Mouse (Mus musculus) testis, adult 2 months (tissue): ENCODE measurements around the gene Olig1. TPM values are rescaled to one million over a fixed set of nuclear protein-coding genes. Genes with fewer than 3 reads are reported as not detected.

ENCODE experiments used
- H3K27ac ChIP-seq: fragments of 200-500 bp; 2 replicates; pipeline ENCODE4 v1.5.1; 2012; ENCODE audit warnings: low read depth, low read length; ENCODE audit not compliant: control insufficient read depth, insufficient read depth
- H3K27me3 ChIP-seq: fragments of 200-500 bp; 2 replicates; pipeline ENCODE4 v1.6.1; 2012; ENCODE audit warnings: mild to moderate bottlenecking, low read length, moderate library complexity; ENCODE audit not compliant: control insufficient read depth, insufficient read depth
- H3K36me3 ChIP-seq: fragments of 200-500 bp; 2 replicates; pipeline ENCODE4 v1.6.1; 2012; ENCODE audit warnings: mild to moderate bottlenecking, low read length; ENCODE audit not compliant: control insufficient read depth, insufficient read depth
- H3K4me1 ChIP-seq: fragments of 200-500 bp; 2 replicates; pipeline ENCODE4 v1.6.1; 2012; ENCODE audit warnings: low read length; ENCODE audit not compliant: control insufficient read depth, insufficient read depth
- H3K4me3 ChIP-seq: fragments of 200-500 bp; 2 replicates; pipeline ENCODE4 v1.5.1; 2012; ENCODE audit warnings: low read depth, mild to moderate bottlenecking, low read length, moderate library complexity, mixed read lengths; ENCODE audit not compliant: control insufficient read depth
- CTCF ChIP-seq: fragments of 200-500 bp; IDR thresholded peaks from 2 replicates; pipeline ENCODE4 v1.5.1; 2012; ENCODE audit warnings: low read depth, mild to moderate bottlenecking, inconsistent platforms, low read length, moderate library complexity; ENCODE audit not compliant: control insufficient read depth, insufficient read depth, insufficient replicate concordance
- POLR2A ChIP-seq: fragments of 200-500 bp; IDR thresholded peaks from 2 replicates; pipeline ENCODE4 v1.6.1; 2012; ENCODE audit warnings: low read depth, mild to moderate bottlenecking, inconsistent platforms, low read length, moderate library complexity; ENCODE audit not compliant: control insufficient read depth
- polyA plus RNA-seq: library from polyadenylated mRNA; depleted of rRNA; stranded (reverse); fragments of >200 nt; gene quantifications from 2 replicates; pipeline ENCODE4 v1.2.3, GENCODE M21; 2012

The Olig1 gene
- polyA plus RNA-seq, 1 experiment = 3.2 TPM

DNA sequence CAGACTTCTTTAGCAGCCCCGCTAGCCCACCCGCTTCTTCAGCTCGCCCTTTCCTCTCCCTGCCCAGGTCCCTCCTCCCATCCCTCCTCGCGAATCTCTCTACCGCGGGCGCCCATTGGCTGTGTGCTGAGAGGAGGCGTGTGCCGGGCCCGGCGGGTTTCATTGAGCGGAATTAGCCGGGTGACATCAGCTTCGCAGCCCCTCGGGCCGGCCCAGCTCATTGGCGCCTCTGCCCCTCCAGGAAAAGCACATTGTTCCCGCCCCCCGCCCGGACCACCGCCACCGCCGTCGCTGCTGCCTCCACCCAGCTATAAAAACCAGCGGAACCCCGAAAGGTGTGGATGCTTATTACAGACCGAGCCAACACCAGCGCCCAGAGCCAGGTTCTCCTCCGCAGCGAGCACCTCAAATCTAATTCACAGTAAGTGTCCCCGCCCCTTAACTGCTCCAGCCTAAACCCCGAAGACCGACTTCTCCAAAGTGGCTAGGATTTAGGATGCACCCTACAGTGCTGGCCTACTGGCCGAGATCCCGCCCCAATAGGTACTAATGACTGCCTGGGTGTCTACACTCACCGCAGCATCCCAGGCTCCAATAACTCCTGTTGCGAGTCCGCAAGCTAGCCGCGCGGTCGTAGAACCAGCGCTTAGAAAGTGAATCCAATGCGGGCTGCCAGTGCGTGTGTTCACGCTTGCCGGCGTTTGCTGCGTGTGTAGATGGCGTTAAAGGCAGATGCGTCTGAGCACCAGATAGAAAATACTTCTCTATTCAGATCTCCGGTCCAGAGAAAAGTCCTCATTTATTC lies 44.1 kb upstream of the Olig1 start, which contains the start of gene Olig2:
Gene Olig2, plus strand, starts transcription at position 225 of the 805 bp plus-strand sequence.
- Histone ChIP-seq H3K36me3 (no peaks in the 10 kb centered on the region), H3K4me1 (peaks cover 8% of the 10 kb centered on the region), H3K4me3 (no peak within 1 kb of the TSS), H3K27ac (no peak within 1 kb of the TSS), H3K27me3 (peaks cover 3% of the 10 kb centered on the region; the same call in 1 of the 2 replicates)
- TF ChIP-seq CTCF (no peak), POLR2A (no peak)

DNA sequence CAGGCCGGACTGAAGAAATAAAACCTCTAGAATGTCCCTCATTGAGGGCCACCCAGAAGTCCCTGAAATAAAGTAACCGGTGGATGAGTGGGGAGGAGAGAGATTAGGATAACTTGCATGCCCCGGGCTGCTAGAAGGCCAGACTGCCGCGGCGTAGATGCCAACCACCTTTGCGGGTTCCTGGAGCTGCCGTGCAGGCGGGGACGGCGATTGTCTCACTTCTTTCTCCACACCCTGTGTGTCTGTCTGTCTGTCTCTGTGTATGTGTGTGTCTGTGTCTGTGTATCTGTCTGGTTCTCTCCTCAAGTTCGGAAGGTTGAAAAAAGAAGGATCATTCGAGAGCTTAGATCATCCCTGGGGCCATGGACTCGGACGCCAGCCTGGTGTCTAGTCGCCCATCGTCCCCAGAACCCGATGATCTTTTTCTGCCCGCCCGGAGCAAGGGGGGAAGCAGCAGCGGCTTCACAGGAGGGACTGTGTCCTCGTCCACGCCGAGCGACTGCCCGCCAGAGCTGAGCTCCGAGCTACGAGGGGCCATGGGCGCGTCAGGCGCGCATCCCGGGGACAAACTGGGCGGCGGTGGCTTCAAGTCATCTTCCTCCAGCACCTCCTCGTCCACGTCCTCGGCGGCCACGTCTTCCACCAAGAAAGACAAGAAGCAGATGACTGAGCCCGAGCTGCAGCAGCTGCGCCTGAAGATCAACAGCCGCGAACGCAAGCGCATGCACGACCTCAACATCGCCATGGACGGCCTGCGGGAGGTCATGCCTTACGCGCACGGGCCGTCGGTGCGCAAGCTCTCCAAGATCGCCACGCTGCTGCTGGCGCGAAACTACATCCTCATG lies 43.3 kb upstream of the Olig1 start:
- peaks cover 8% of the 10 kb centered on the region for H3K4me1 ChIP-seq
- TF ChIP-seq CTCF = no peak
- H3K27ac ChIP-seq = no peak overlapping the region
- no peaks in the 10 kb centered on the region; the same call in 1 of the 2 replicates for H3K27me3 ChIP-seq
- H3K4me3 ChIP-seq = no peak overlapping the region
- no peaks in the 10 kb centered on the region for H3K36me3 ChIP-seq

DNA sequence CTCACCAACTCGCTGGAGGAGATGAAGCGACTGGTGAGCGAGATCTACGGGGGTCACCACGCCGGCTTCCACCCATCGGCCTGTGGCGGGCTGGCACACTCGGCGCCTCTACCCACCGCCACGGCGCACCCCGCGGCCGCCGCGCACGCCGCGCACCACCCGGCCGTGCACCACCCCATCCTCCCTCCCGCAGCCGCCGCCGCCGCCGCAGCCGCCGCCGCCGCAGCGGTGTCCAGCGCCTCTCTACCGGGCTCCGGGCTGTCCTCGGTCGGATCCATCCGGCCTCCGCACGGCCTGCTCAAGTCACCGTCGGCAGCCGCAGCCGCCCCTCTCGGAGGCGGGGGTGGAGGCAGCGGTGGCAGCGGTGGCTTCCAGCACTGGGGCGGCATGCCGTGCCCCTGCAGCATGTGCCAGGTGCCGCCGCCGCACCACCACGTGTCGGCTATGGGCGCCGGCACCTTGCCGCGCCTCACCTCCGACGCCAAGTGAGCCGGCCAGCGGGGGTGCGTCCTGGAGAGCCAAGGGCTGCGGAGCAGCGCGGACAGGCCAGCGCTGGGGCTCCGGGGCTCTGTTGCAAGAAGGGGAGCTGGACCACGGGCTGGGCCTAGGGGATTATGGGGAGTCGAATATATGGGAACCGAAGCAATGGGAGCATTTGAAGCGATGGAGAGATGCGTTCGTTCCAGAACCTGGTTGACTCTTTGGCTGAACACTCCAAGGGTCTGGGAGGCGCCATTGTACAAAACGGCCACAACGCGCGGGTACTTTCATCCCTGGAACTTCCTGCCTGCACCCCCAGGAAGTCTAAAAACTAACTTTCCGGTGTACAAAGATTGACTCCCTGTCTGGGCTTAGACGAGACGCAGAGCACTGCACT lies 42.5 kb upstream of the Olig1 start:
- Histone ChIP-seq H3K27ac (no peak overlapping the region), H3K36me3 (no peaks in the 10 kb centered on the region), H3K4me1 (peaks cover 8% of the 10 kb centered on the region), H3K27me3 (no peaks in the 10 kb centered on the region; the same call in none of the 2 replicates), H3K4me3 (no peak overlapping the region)
- TF ChIP-seq POLR2A (no peak), CTCF (no peak)

DNA sequence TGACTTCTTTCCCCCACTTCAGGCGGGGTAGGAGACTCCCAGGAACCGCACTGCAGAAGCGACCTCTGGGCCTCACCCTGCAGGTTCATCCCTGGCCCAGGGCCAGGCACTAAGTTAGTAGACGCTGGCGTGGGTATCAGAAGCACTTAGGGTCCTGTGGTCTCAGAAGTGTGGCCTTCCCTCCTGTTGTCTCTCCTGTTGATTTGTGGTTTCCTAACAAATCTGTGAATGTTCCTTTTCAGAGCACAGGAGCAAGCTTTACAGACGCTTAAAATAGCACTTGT lies 41.9 kb upstream of the Olig1 start:
- Histone ChIP-seq H3K4me1 (peaks cover 8% of the 10 kb centered on the region), H3K4me3 (no peak overlapping the region), H3K36me3 (no peaks in the 10 kb centered on the region), H3K27me3 (no peaks in the 10 kb centered on the region; the same call in none of the 2 replicates), H3K27ac (no peak overlapping the region)
- no peak for TF ChIP-seq POLR2A
- TF ChIP-seq CTCF = no peak

DNA sequence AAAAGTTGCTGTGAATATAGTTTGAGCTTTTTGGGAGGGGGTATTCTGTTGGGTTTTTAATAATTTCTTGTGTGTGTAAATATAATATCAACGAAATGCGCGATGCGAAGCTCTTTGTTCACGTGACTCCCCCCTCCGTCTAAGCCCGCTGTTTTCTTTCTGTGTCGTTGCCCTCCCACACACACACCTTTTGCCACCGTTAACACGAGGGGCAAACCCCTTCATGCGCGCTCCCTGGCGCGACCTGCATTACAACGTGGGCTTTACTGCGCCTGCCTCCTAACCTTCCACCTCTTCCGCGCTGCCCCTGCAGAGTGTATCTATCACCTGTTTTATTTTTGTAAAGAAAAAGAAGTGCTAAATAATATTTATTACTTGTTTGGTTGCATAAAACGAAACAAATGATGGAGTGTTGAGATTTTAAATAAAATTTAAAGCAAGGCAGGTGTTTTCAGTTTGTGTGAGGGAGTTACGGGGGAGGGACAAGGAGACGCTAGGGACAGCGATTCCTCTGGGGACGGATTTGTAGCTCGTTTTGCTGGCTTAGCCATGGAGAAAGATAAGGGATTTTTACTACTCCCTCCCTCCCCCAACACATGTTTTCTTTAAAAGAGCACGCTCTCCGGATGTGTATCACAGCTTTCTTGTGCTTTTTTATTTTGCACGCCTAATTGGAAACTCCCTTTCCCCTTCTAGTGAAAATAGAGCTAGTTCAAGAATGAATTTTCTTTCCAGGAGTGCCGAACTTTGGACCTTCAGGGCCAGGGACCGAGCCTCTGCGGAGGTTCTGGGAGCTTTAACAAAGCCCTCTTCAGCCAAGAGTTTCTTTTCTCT lies 41.1 kb upstream of the Olig1 start:
- no peak for TF ChIP-seq POLR2A
- TF ChIP-seq CTCF = no peak
- Histone ChIP-seq H3K4me1 (peaks cover 8% of the 10 kb centered on the region), H3K4me3 (no peak overlapping the region), H3K36me3 (no peaks in the 10 kb centered on the region), H3K27ac (no peak overlapping the region), H3K27me3 (no peaks in the 10 kb centered on the region; the same call in none of the 2 replicates)

DNA sequence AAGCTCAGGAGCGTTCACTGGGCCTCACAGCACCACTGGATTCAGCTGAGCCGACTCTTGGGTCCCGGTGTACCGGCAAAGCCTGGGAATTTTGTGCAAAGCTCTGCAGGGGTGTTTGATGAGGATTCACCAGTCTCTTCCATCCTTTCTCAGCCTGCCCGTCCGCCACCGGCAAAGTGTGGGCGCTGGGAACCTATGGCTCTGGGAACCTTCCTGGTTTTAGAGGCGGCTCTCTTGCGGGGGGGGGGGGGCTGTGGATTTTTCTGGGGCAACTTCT lies 40.6 kb upstream of the Olig1 start:
- Histone ChIP-seq H3K4me1 (peaks cover 8% of the 10 kb centered on the region), H3K4me3 (no peak overlapping the region), H3K27ac (no peak overlapping the region), H3K36me3 (no peaks in the 10 kb centered on the region), H3K27me3 (no peaks in the 10 kb centered on the region; the same call in none of the 2 replicates)
- TF ChIP-seq POLR2A (no peak), CTCF (no peak)
